Mouse (Mus musculus): ENCODE data around the gene Pdrg1. TPM values are rescaled to one million over a fixed set of nuclear protein-coding genes. Genes with fewer than 3 reads are reported as not detected.

Pdrg1 gene
- polyA plus RNA-seq, 1 experiment from 2014 or later = 90.8 TPM

DNA sequence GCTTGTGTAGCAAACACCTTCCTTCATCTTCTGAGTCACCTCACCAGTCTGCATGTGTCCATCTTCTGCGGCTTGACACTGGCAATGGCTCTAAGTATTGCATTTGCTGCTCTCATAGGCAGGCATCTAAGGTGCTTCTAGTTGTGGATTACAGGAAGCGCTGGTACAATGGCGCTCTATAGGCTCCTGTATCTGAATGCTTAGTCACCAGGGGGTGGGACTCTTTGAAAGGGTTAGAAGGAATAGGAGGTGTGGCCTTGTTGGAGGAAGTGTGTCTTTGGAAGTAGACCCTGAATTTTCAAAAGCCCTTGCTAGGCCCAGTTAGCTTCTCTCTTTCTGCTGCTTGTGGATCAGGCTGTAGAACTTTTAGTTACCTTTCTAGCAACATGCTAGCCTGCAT, 5.9 kb upstream of the Pdrg1 start:
- H3K27ac ChIP-seq = no peak overlapping the region
- no peaks in the 10 kb centered on the region for H3K9me3 ChIP-seq
- H3K4me3 ChIP-seq = no peak overlapping the region
- DNase-seq (ENCODE audit: extremely low spot score, low spot score) = no peak
- WGBS = 65% methylated on average over 3 of the region's 3 CpGs
- H3K27me3 ChIP-seq (ENCODE audit: poor library complexity, severe bottlenecking) = peaks cover 24% of the 10 kb centered on the region
- H3K4me1 ChIP-seq = 0 out of 2 replicates have a peak, but pooled peaks cover 3% of the 10 kb centered on the region
- no peaks in the 10 kb centered on the region for H3K36me3 ChIP-seq (replicated peaks)

DNA sequence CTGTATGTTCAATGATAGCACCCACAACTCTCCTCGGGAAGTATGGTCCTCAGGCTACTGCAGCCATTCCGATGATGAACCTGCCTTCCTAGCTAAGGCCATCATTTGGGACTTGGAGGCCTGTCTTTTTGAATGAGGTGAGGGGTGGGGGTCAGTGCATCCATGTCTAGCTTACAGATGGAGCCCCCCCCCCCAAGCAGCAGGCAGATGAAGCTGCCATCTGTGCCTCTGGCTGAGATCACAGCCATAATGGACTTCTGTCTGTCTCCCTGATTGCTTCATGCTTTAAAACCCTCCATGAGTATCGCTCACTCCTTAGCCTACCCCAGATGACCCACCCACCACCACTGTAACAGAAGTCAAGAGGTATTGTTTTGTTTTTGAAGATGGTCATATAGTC, 4.1 kb upstream of the Pdrg1 start:
- H3K9me3 ChIP-seq = no peaks in the 10 kb centered on the region
- 89% methylated on average over 3 of the region's 3 CpGs for WGBS

DNA sequence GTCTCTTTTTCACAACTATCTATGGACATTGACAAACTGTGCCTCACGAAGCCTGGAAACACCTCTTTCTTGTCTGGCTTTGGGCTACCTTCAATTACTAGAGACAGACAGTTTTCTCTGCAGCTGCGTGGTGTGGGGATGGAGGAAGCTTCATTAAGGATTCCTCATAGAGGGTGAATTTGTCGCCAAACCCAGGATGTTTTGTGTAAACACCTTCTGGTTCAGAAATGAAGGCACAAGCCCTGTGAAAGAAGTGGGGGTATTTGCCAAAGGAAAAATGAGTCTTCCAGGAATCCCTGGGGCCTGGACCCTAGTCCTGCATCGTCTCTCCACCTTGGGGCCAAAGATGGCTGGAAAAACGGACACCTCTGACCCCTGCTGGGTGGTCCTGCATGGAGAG, 1.6 kb upstream of the Pdrg1 start:
- Histone ChIP-seq H3K9me3 (no peaks in the 10 kb centered on the region), H3K27me3 (ENCODE audit: poor library complexity, severe bottlenecking) (peaks cover 29% of the 10 kb centered on the region), H3K27ac (no peak overlapping the region), H3K36me3 (replicated peaks) (peaks cover 22% of the 10 kb centered on the region), H3K4me1 (peaks cover 22% of the 10 kb centered on the region), H3K4me3 (no peak overlapping the region)
- DNase-seq (ENCODE audit: extremely low spot score, low spot score) = no peak
- 55% methylated on average over 5 of the region's 5 CpGs for WGBS

More for the DNA sequence above, 4.1 kb upstream of the Pdrg1 start:
- H3K27ac ChIP-seq = no peak overlapping the region
- peaks cover 13% of the 10 kb centered on the region for H3K4me1 ChIP-seq
- no peak overlapping the region for H3K4me3 ChIP-seq
- H3K27me3 ChIP-seq (ENCODE audit: poor library complexity, severe bottlenecking) = peaks cover 29% of the 10 kb centered on the region
- no peaks in the 10 kb centered on the region for H3K36me3 ChIP-seq (replicated peaks)
- DNase-seq (ENCODE audit: extremely low spot score, low spot score) = no peak

DNA sequence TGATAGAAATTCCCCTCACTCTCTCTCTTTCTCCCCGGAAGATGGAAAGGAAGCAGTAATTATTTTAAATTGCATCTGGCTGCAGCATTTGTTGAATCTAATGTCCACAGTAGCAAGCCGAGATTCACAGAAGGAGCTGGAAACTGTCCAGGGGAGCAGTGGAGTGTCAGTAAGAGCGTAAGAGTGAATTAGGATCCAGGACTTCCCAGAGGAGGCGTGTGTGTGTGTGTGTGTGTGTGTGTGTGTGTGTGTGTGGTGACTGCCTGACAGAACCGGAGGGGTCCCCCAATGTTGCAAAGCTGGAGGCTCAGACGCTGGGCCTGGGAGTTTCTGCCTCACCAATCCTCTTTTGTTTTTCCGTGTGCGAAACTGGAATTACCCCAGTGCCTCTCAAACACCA, 577 bp upstream of the Pdrg1 start:
- DNase-seq (ENCODE audit: extremely low spot score, low spot score) = no peak
- Histone ChIP-seq H3K4me1 (peaks cover 22% of the 10 kb centered on the region), H3K4me3 (peak overlapping the region; percentile 86; the same call in 1 of the 2 replicates), H3K27ac (no peak overlapping the region), H3K27me3 (ENCODE audit: poor library complexity, severe bottlenecking) (peaks cover 29% of the 10 kb centered on the region), H3K9me3 (no peaks in the 10 kb centered on the region), H3K36me3 (replicated peaks) (peaks cover 31% of the 10 kb centered on the region)
- WGBS = 47% methylated on average over 8 of the region's 8 CpGs

DNA sequence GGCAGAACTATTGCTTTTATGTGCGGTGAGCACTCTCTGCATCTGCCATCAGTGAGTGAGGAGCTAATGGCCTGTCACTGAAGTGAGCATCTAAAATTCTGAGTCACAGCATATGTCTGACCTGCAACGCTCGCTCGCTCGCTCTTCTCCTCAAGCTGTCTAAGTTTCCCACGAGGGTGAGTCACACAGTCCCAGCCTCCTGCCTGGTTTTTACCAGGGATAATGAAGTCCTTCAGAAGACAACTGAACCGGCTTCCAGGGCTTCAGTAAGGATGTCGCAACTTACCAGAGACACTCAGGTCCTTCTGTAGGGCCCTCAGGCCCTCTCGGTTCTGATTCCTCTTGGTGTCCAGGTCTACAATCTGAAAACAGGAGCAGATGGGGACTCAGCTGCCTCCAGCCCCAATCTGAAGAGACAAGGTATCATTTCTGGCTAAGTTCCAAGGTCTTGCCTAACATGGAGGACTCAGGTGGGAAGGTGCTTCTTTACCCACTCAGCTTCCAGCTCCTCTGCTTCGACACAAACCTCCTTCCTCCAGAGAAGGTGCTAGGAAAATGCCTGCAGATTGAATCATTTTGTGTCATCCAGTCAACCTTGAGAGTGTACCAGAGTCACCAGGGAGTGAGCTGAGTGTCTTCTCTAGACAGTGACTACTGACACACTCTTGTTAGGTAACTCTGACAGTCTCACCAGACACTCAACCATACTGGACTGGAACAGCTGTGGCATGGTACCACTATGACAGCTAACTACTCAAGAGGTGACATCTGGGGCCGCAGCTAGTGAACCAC, 1.3 kb downstream of the Pdrg1 start:
- DNase-seq (ENCODE audit: extremely low spot score, low spot score) = no peak
- WGBS = 92% methylated on average over 11 of the region's 11 CpGs

DNA sequence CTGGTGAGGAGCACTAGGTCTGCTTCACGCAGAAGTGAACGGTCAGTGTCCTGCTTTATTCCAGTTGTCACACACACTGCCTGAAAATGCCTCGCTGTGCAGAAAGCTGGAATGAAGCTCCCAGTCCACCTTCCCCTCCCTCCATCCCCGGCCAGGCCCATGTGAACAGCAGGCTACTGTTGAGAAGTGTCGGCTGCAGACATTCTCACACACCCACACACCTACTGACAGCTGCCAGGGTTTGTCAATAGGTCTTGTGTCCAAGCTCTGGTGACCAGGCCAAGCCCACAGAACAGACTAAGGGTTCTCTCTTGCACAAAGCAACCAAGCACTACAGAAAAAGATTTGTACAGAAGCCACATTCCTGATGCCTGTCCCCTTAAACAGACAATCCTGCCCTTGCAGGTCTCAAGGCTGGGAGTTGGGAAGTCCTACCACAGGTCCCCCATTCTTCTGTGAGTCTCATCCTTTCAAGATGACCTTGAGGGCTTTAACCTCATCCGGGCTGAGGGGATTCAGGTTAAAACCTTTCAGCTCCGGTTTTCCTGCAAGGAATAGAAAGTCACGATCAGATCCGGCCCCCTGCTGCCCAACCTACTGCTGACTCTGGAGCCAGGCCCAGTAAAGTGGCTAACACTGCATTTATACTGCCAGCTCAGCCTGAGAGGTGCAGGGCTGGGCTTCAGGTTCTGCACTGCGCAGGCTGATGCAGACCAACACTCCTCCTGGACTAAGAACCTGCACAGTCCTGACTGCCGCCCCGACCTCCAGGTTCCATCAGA, 5.8 kb downstream of the Pdrg1 start:
- Histone ChIP-seq H3K36me3 (replicated peaks) (peaks cover 73% of the 10 kb centered on the region), H3K27ac (no peak overlapping the region), H3K9me3 (no peaks in the 10 kb centered on the region), H3K4me3 (no peak overlapping the region), H3K27me3 (ENCODE audit: poor library complexity, severe bottlenecking) (no peaks in the 10 kb centered on the region), H3K4me1 (peaks cover 10% of the 10 kb centered on the region)
- WGBS = 94% methylated on average over 12 of the region's 12 CpGs
- DNase-seq (ENCODE audit: extremely low spot score, low spot score) = no peak

More for the DNA sequence above, 1.3 kb downstream of the Pdrg1 start:
- Histone ChIP-seq H3K27me3 (ENCODE audit: poor library complexity, severe bottlenecking) (peaks cover 22% of the 10 kb centered on the region), H3K36me3 (replicated peaks) (peaks cover 50% of the 10 kb centered on the region), H3K4me1 (peaks cover 19% of the 10 kb centered on the region), H3K27ac (no peak overlapping the region), H3K9me3 (no peaks in the 10 kb centered on the region), H3K4me3 (peak overlapping the region; percentile 86)

DNA sequence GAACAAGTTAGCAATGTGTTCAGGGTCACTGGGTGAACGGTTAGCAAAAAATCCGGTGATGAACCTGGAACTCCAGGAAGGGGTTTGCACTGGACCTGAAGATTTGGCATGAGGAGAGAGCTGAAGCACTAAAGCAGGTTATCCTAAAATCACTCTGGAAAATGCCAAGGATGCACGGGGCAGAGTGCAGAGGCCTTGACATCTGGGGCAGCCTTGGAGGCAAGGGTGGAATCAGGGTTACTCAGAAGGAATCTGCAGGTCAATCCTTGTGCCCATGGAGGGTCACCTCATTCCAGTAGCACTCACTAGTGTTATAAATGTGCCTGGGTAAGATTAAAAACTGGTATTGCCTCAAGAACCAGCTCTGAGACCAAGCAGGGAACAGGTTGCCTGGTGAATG, 9.2 kb downstream of the Pdrg1 start:
- Histone ChIP-seq H3K9me3 (no peaks in the 10 kb centered on the region), H3K36me3 (replicated peaks) (peaks cover 44% of the 10 kb centered on the region), H3K4me3 (no peak overlapping the region), H3K27ac (no peak overlapping the region), H3K4me1 (peaks cover 11% of the 10 kb centered on the region), H3K27me3 (ENCODE audit: poor library complexity, severe bottlenecking) (0 out of 2 replicates have a peak, but pooled peaks cover 9% of the 10 kb centered on the region)
- 89% methylated on average over 3 of the region's 3 CpGs for WGBS
- DNase-seq (ENCODE audit: extremely low spot score, low spot score) = no peak

DNA sequence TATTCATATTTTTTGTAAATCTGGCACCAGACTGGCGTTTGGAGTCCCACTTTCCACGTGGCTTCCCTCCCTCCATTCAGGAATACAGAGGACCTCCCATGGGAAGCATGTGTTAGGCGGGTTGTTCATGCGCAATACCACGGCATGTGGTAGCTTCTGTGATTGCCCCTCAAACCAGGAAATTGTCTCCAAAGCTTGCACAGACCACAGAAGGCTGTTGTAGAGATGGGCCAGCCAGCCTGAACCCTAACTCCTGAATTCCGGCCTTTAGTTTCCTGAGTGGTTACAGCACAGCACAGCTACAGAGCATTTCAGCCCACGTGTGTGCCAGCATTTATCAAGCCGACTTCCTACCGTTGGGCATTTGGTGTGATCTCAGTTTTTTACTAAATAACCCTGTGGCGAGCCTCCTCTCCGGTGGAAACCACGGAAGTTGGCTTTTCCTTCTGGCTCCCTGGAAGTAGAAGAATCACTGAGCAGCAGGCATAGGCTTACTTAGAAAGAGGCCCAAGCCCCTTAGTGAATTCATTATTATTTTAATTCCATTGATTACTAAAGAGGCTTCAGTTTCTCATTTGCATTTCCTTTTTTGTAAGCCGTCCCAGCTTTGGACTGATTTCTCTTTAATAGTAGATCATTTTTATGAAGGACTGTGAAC, 11.4 kb downstream of the Pdrg1 start:
- 0 out of 2 replicates have a peak, but pooled peaks cover 9% of the 10 kb centered on the region for H3K27me3 ChIP-seq (ENCODE audit: poor library complexity, severe bottlenecking)
- no peaks in the 10 kb centered on the region for H3K9me3 ChIP-seq
- H3K4me3 ChIP-seq = no peak overlapping the region
- H3K4me1 ChIP-seq = peaks cover 11% of the 10 kb centered on the region
- H3K36me3 ChIP-seq (replicated peaks) = peaks cover 22% of the 10 kb centered on the region
- no peak for DNase-seq (ENCODE audit: extremely low spot score, low spot score)
- peak overlapping the region; percentile 69; the same call in 1 of the 2 replicates for H3K27ac ChIP-seq
- WGBS = 72% methylated on average over 13 of the region's 13 CpGs

DNA sequence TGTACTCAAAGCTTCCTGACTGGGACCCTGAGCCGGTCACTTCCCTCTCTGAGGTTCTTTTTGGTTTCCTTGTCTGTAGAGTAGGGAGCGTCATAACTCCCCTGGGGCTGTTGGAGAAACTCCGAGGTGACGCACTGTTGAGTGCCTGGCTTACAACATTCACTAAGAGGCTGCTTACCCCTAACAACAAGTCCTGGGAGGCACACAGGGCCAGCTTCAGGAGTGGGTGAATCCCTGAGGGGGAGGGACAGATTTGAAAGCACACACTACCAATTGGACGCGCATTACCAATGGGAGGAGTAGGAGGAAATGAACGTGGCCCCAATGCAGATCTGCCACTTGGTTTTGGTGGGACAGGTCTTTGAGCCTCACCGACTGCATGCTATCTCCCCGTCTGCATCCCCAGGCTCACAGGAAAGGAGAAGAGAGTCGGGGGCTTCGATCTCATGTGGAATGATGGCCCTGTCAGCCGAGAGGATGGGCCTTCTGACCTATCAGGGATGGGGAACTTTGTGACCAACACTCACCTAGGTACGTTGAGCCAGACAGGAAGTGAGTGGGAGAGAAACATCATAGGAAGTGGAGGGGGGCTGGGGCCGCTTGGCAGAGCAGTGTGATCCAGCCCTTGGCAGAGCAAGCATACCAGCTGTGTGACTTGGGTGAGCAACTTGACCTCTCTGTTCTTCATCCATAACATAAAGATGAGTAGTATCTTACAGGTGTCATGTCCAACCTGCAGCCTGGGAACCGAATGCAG, 12.6 kb downstream of the Pdrg1 start:
- H3K27ac ChIP-seq = no peak overlapping the region
- 85% methylated on average over 15 of the region's 15 CpGs for WGBS
- 0 out of 2 replicates have a peak, but pooled peaks cover 9% of the 10 kb centered on the region for H3K27me3 ChIP-seq (ENCODE audit: poor library complexity, severe bottlenecking)
- H3K36me3 ChIP-seq (replicated peaks) = peaks cover 11% of the 10 kb centered on the region
- H3K4me1 ChIP-seq = peaks cover 11% of the 10 kb centered on the region
- no peaks in the 10 kb centered on the region for H3K9me3 ChIP-seq
- DNase-seq (ENCODE audit: extremely low spot score, low spot score) = no peak
- no peak overlapping the region for H3K4me3 ChIP-seq

DNA sequence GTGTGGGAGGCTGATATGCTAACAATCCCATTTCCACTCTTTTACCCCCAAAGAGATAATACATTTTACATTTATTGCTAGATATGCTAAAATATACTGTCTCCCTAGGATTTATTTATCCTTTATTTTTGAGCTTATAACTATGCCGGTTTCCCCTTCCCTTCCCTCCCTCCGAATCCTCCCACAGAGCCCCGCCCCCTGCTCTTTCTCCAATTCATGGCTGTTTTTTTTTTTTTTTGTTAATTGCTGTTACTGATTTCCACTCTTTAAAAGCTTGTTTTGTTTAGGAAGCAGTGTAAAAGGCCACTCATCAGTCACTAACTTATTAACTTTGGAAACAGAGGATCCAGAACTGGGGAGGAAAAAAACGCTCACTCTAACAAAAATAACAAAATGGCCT, 18.2 kb downstream of the Pdrg1 start:
- H3K4me3 ChIP-seq = no peak overlapping the region
- H3K9me3 ChIP-seq = no peaks in the 10 kb centered on the region
- H3K27ac ChIP-seq = no peak overlapping the region
- no peak for DNase-seq (ENCODE audit: extremely low spot score, low spot score)
- peaks cover 9% of the 10 kb centered on the region for H3K4me1 ChIP-seq
- H3K36me3 ChIP-seq (replicated peaks) = no peaks in the 10 kb centered on the region
- 0 out of 2 replicates have a peak, but pooled peaks cover under 1% of the 10 kb centered on the region for H3K27me3 ChIP-seq (ENCODE audit: poor library complexity, severe bottlenecking)
- WGBS = 78% methylated on average over 4 of the region's 4 CpGs

DNA sequence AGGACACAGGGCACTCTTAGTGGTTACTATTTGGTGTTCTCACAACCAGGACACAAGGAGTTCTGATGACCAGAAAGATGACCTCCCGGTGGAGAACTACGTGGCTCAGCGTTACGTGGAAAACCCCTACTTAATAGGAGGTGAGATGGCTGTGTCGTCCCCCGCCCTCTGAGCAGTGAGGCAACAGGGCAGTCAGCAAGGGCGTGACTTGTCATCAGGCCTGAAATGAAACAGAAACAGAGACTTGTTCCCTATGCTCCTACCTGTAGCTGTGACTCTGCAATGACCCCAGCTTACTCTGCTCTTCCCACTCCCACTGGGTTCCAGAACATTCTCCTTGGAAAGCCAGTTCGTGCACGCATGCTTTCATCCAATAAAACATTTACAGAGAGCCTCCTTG, 23.7 kb downstream of the Pdrg1 start:
- no peaks in the 10 kb centered on the region for H3K9me3 ChIP-seq
- 89% methylated on average over 9 of the region's 9 CpGs for WGBS
- no peaks in the 10 kb centered on the region for H3K36me3 ChIP-seq (replicated peaks)
- peaks cover 9% of the 10 kb centered on the region for H3K4me1 ChIP-seq
- no peak overlapping the region for H3K4me3 ChIP-seq
- no peaks in the 10 kb centered on the region for H3K27me3 ChIP-seq (ENCODE audit: poor library complexity, severe bottlenecking)
- no peak for DNase-seq (ENCODE audit: extremely low spot score, low spot score)
- no peak overlapping the region for H3K27ac ChIP-seq

DNA sequence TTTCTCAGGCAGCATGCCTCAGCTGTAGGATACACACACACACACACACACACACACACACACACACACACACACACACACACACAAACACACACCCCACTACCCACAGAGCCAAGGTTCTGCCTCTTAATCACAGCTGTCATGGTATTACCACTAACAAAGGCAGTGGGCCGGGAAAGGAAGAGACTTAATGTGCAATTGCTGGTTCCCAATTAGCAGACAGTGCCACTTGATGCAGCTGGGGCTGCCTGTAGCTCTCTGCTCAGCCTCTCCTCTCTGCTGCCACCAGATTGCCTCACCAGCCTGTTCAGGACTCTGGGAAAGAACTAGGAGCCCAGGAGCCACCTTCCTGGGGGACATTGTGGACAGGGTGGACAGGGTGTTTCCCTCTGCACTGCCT, 29.6 kb downstream of the Pdrg1 start:
- DNase-seq (ENCODE audit: extremely low spot score, low spot score) = no peak
- Histone ChIP-seq H3K9me3 (no peaks in the 10 kb centered on the region), H3K36me3 (replicated peaks) (no peaks in the 10 kb centered on the region), H3K4me3 (no peak overlapping the region), H3K4me1 (peaks cover 3% of the 10 kb centered on the region; the same call in 1 of the 2 replicates), H3K27me3 (ENCODE audit: poor library complexity, severe bottlenecking) (no peaks in the 10 kb centered on the region), H3K27ac (0 out of 2 replicates have a peak overlapping the region, but pooled peaks have one; percentile 30)
- 18% methylated on average over 1 of the region's 1 CpGs for WGBS
